Mouse (Mus musculus) monocyte, adult 5-6 weeks (primary cell): ENCODE measurements around the gene Nipal1. TPM values are rescaled to one million over a fixed set of nuclear protein-coding genes. Genes with fewer than 3 reads are reported as not detected.
A peak's percentile ranks its signal among the peaks of the same experiment; 100 is the strongest.

ENCODE experiments used
- ATAC-seq: fragments of 153-309, 156-312 bp; replicated peaks from 2 replicates; pipeline ENCODE4 v1.8.0; 2017; ENCODE audit warnings: mild to moderate bottlenecking; ENCODE audit not compliant: low TSS enrichment, insufficient number of reproducible peaks, severe bottlenecking, poor library complexity, low FRiP score
- total RNA-seq: library from RNA; stranded (forward); fragments of 200-1000, 200-491, 200-594 nt; gene quantifications from 3 replicates; pipeline ENCODE4 v1.2.3, GENCODE M21; 2017

Gene Nipal1
- total RNA-seq, 1 experiment from 2014 or later, result 4.8 TPM

DNA sequence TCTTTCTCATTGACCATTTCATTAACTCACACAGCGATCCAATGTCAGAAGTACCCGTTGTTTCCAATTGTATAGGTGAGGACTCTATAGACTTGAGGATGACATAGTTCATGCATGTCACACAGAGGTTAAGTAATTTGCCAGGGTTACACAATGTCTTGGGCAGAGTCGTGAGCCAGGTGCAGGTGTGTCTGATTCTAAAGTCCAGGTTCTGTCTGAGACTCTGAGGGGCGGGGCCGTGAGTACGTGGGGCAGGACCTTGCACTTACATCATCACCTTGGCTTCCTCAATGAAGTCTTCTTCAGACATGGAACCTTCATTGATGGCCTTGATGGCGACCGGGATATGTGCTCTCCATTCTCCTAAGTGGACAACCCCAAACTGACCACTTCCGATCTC is 62.4 kb downstream of the Nipal1 start:
- no peak for ATAC-seq

DNA sequence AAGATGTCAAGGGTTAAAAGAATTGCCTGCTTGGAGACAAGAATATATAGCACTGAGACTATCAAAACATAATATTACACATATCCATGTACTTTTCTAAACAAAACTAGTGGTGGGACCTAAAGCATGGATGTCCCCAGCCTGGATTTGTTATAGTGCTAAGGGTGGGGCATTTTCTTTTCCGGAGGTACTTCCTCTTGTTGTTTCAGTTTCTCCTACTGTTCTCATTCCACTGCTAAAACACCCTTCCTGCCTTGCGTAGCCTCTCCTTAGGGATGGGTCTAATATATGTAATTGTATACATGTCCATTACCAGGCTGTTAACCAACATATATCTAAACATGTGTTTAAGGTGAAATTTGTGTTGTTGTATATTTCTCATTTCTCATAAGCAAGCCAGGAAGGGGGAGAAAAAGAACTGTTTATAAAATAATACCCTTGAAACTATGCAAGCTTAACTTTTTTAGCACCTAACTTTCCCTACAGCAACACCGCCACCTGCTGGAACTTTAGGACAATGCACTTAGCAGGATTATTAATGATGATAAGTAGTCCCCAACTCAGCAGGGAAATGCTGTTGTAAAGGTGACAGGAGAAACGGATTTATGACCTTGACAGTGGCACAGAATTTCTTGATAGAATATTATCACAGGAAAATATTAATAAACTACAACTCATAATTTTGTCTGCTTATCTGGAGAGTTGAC is 63.1 kb downstream of the Nipal1 start:
- peak; percentile 65 for ATAC-seq

DNA sequence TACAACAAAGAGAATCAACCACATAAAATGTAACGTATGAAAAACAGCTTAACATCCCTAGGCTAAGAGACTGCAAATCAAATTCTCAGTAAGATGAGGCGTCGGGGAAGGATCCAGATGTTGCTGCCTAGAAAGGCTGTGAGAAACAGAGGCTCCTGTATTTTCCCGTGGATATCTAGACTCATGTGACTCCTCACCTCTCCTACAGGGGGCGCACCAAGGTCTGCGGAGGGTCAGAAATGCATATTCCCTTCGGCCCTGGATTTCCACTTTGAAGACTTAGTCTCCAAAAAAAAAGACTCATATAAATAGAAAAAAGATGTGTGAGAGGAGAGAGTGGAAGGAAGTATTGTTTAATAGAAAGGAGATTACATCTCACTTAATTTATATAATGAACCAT is 73.0 kb downstream of the Nipal1 start:
- no peak for ATAC-seq

Other genes starting within 250 kb of the Nipal1 start
- not detected in 3 replicates for gene Corin, start 143.3 kb upstream of the Nipal1 start, total RNA-seq
- 18.8 to 22.9 TPM (median 21.2 TPM) in 3 replicates for gene Nfxl1, start 88.1 kb upstream of the Nipal1 start, total RNA-seq
- gene Zar1, start 66.5 kb upstream of the Nipal1 start, total RNA-seq, result not detected in 3 replicates
- not detected in 3 replicates for gene Gm5868, start 60.2 kb upstream of the Nipal1 start, total RNA-seq
- gene Cnga1, start 3.5 kb upstream of the Nipal1 start, total RNA-seq, result 2.2 to 2.7 TPM (median 2.5 TPM) in 3 replicates
- 44.5 to 208 TPM (median 58.1 TPM) in 3 replicates for gene Txk, start 105.0 kb downstream of the Nipal1 start, total RNA-seq
- 92.8 to 110 TPM (median 97.0 TPM) in 3 replicates for gene Tec, start 220.7 kb downstream of the Nipal1 start, total RNA-seq